Mouse (Mus musculus) lung, postnatal 14 days (tissue): ENCODE data around the gene Lbx2.

Experiments used
- DNase-seq: peaks from one replicate; pipeline ENCODE4 v3.0.0; 2021

Lbx2 gene

DNA sequence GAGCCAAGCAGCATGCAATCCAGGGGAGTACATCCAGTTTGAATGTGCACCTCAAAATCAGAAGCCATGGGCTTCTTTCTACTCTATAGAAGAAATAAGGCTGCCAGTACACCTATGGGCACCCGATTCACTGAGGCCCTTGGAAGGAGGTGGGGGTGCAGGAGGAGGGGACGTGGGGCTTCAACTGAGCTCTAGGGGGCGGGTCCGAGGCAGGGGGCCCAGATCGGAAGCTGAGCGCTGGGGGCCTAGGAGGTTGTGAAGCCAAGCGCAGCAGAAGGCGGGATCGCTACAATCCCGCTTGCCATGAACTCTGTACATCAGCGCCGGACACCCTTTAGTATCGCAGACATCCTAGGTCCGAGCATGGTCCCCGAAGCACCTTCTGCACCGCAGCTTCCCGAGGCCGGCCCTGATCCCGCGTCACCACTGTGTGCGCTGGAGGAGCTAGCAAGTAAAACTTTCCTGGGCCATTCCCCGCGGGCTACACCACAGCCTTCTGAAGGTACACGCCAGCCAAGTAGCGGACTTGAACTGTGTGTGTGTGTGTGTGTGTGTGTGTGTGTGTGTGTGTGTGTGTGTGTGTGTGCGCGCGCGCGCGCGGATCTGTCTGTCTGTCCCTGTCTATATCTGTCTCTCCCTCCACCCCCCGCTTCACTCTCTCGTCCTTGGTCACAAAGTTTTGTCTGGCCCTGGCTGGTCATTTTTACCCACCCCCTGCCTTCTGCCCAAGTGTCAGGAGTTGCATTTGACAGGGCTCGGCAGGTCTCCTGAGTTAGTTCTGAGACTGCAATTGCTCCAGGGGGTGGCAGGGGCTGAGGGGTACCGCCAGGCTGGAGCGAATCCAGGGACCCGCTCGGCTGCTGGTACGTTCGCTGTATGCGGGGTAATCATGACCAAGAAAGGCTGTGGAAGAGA, at the start of gene Lbx2:
TSS of gene Lbx2 (plus strand) at position 247 of the 915 bp plus-strand sequence.
- DNase-seq, result no peak

DNA sequence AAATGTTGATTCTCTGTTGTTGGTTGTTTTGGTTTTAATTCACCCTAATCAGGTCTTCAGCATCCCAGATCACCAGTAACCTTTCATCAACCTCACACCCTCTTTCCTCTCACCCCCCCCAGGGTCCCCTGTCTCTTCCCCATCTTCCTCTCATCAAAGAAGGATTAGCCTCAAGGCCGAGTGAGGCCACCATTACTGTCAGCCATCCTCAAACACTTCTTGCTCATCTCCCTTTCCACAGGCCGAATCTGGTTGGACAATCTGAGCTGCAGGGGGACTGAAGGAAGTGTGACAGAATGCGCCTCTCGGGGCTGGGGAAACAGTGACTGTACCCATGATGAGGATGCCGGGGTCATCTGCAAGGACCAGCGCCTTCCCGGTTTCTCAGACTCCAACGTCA, 49.0 kb upstream of the Lbx2 start:
- DNase-seq, result no peak

DNA sequence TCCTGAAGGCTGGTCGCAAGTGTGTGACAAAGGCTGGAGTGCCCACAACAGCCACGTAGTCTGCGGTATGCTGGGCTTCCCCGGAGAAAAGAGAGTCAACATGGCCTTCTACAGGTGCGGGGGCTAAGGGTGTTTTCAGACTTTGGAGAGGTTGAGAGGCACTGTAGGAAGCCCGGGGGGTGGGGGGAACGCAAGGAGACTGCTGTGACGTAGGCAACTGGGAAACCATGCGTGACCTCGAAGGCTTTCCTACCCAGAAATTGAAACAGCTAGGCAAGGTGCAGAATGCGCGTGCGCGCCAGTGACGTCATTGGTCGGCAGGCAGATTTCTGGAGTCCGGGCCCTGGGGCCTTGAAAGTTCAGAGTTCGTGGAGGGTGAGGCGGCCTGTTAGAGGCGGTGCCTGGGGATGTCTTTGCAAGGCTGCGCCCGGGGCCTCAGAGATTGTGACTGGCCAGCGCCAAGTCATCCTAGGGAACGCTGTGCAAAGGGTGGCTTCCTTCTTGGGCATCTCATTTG, 47.6 kb upstream of the Lbx2 start:
- DNase-seq, result peak; percentile 96

DNA sequence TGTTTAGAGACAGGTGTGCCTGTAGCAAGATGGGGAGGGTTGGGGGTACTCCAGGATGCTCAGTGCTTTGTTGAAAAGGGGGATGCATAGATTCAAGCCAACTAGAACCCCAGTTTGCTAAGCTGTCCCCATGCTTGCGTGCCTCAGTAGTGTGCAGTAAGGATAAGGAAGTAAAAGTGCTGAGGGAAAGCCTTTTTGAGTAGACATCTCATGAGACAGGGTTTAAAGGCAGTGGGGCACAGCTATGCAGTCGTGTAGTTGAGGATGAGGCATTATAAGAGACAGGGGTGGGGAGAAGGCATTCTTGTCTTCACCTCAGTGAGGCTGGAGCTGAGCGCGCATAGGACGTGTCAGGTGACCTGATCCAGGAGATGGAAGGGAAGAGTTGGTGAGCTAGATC, 45.6 kb upstream of the Lbx2 start:
- no peak for DNase-seq

DNA sequence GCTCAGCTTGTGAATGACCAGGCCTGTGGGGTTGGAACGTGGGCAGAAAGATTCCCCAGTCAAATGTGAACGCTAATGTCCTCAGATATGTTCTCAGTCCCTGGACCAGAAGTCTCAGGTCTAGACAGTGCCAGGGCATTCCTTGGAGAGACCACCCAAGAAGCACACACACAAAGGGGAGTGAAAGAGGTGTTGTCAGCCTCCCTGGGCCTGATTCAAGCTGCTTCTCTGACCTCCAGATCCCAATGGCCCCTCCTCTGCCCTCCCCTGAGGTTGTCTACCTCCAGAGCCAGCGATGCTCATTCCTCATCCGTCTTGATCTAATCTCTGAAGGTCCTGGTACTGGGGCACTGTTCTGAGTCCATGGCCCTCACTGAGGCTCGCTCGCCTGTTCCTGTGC, 42.6 kb upstream of the Lbx2 start:
- no peak for DNase-seq

DNA sequence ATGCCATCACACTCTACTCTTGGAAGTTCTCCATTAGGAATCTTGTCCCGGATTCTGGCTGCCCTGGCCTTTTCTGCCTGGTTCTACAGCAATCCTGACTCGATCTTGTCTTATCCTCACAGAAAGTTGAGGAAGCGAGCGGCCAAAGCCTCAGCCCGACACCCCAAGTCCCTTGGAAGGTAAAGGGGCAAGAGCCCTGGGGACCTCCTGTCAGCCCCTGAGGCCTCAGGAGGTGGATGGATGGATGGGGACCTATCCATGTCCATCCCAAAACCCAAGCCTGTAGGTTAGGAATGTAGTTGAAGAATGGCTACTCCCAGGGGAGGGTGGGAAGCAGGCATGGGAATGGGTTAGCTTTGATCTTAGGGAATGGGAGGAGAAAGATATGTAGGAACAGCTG, 42.2 kb upstream of the Lbx2 start:
- no peak for DNase-seq

DNA sequence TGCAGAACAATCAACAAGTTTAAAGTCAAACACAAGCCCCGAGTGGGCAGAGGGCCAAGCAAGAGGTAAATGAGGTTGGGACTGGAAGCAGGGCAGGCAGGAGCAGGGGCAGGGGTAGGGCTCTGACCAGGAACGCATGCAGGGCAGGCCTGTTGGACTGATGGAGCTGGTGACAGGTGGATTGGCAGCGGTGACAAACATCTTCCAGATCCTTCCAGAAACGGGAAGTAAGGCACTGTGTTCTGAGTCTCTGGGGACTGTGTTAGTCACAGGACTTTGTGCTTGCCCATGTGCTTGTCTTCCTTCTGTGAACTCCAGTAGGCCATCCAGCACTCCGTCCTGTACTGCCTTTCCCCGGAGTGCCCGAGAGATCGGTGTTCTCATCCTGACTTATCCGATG, 41.4 kb upstream of the Lbx2 start:
- no peak for DNase-seq

DNA sequence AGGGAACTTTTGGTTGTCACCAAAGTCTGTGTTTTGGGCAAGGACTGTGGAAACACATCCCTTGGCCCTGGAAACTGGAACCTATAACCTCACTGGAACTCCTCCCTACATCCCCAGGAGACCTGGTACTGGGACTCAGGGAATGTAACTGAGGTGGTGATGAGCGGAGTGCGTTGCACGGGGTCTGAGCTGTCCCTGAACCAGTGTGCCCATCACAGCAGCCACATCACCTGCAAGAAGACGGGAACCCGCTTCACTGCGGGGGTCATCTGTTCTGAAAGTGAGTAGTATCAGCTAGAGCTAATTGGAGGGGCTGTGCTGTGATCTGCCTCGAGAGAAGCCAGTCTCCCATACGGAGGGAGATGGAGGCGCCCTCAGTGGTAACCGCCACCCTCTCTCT, 36.8 kb upstream of the Lbx2 start:
- DNase-seq, result no peak

DNA sequence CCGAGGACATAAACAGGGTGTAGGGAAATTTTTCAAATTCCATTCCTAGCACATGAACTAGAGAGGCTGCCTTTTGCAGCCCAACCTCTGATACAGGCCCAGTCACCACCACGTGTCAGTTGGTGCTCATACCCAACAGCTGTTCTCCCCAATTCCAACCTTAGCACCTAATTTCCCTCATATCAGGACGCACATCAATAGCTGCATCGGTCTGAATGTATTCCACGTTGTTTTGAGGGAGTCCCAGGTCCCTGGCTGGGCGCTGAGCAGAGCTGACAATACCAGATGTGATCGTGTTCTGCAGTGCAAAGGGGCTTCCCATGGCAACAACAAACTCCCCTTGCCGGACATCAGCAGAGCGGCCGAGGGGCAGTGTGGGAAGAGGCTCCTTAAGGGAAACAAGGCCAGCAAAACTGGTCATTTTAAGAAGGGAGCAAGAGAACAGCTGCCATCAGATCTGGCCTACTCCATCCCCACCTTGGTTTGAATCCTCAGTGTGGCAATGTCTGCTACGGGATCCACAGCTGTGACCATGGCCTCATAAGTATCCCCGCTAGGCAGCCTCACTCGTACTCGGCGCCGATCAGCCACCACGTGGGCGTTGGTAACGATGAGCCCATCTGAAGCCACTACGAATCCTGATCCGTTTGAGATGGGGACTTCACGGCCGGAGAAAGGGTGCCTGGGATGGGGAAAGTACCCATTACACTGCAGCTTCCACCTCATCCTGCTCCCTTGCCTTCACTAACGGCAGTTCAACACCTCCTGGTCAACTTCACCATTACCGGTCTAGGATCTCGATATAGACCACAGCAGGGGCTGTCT, 32.8 kb upstream of the Lbx2 start:
- DNase-seq, result peak; percentile 27

DNA sequence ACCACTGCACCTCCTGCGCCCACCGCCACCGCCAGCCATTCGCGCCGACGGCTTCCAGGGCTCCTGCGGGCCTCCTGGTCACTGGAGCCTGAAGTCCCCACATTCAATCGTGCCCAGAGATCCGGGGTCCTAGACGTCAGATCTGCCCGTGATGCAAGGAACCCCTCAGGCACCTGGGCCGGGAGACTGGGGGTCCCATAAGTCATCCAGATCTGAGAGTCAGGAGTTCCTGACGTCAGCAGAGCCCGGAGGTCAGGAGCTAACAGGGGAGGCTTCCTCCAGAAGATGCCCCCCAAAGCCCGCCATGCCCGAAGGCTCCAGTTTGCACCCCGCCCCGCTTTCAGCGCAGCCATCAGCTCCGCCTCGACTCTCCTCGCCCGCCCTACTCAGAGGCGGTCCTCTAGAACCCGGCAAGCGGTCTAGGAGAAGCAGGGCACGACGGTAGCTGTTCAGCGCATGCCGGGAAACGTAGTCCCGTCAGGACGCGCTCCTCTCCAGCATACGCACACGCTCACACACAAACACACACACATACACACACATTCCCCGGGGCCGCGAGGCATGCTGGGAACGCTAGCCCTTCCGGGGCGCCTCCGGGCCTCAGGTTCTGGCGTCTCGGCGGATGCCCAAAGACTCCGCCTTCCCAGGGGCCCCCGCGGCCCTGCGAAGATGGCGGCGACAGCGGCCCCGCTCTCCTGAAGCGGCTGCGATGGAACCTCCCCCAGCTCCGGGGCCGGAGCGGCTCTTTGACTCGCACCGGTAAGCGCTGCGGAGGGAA, 31.9 kb upstream of the Lbx2 start, which contains the start of gene Aup1:
TSS of gene Aup1 (plus strand) at position 448 of the 778 bp plus-strand sequence.
- peak; percentile 95 for DNase-seq

DNA sequence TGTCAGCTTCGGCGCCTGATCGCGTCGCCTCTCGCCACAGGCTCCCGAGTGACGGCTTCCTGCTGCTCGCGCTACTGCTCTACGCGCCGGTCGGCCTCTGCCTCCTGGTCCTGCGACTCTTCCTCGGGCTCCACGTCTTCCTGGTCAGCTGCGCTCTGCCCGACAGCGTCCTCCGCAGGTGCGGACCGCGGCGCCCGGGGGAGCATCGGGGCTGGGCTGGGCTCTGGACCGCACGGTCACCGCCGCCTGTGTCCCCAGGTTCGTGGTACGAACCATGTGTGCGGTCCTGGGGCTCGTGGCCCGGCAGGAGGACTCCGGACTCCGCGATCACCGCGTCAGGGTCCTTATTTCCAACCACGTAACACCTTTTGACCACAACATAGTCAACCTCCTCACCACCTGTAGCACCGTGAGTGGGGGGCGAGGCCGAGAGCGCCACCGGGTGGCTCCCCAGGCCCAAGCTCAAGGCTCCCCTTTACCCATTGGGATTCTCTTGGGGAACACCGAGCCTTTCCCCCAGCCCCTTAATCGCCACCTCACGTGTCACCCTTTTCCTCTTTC, 31.2 kb upstream of the Lbx2 start, which contains the start of gene Htra2:
TSS of gene Htra2 (minus strand) at position 403 of the 561 bp plus-strand sequence.
- peak; percentile 43 for DNase-seq

DNA sequence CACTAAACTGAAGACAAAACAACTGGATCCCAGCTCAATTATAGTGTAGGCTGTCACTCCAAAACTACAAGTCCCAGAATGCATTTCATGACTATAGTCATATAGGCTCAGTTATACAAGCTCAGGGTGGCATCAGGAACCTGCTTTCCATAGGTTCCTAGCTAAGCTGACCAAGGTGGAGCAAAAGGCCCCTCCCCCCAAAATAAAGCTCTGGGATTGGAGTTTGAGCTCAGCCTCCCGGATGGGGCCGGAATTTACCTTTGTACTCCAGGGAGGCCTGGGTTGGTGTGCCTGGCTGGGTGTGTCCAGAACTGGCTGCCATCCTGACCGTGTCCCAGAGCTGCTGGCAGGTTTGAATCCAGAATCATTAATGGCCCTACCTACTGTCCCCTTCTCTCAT, 28.4 kb upstream of the Lbx2 start, which contains the start of gene Dqx1:
TSS of gene Dqx1 (plus strand) at position 55 of the 400 bp plus-strand sequence.
- DNase-seq, result no peak

DNA sequence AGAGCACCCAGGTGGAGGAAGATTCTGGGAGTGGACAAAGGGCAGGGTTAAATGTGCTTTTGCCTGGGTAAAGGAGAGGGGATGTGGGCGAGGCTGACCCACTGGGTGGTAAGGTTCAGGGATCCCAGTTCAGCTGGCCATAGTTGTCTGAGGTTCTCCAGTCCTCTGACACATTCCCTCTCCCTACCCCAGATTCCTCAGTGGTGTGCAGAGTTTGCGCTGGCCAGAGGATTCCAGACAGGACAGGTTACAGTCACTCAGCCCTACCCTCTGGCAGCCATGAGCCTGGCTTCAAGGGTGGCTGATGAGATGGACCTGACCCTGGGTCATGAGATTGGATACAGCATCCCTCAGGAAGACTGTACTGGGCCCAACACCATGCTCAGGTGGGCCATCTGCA, 27.4 kb upstream of the Lbx2 start:
- DNase-seq, result no peak

DNA sequence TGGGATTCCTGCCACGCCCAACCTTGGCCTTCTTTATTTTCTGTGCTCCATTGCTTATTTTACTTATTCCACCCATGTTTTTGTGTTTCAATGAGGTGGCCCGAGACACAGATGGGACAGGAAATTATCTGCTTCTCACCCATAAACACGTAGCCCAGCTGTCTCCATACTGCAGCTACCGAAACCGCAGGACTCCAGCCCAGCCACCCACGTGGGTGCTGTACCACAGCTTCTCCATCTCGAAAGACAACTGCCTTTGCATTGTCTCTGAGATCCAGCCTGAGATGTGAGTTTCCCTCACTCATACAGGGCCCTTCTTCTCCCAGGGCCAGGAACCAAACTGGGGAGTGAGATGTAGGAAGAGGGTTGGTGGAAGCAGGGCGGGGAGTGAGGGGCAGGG, 20.2 kb upstream of the Lbx2 start:
- no peak for DNase-seq

DNA sequence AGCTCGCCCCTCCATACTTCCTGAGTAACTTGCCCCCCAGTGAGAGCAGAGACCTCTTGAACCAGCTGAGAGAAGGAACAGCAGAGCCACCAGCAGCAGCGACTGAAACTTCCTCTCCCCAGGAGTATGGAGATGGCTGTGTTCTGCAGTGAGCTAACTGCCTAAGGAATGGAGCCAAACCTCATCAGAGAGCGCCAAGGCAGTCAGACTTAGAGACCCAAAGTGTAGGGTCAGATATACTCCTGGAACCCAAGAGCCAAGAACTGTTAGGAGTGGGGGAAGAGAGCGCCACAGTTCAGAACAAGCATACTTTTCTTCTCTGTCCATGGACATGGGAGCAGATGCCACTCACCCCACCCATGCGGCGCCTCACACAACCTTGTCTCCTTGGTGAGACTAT, 19.7 kb upstream of the Lbx2 start:
- DNase-seq, result no peak

DNA sequence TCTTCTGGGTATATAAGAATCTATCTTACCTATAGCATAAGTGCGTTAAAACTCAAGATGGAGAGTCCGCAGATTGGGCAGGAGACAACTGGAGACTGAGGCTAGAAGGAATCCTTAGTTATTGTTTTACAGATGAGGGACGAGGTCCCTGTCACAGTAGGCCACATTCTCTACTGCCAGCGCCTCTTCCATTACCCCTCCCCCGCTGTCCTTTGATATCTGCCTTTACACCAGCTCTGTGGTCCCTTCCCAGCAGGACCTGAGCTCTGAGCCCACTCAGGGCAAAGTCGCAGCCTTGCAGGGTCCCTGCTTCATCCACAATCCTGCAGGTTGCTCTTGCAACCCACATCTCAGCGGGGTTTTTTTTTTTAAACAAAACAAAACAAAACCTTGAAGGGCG, 17.9 kb upstream of the Lbx2 start:
- DNase-seq, result no peak

DNA sequence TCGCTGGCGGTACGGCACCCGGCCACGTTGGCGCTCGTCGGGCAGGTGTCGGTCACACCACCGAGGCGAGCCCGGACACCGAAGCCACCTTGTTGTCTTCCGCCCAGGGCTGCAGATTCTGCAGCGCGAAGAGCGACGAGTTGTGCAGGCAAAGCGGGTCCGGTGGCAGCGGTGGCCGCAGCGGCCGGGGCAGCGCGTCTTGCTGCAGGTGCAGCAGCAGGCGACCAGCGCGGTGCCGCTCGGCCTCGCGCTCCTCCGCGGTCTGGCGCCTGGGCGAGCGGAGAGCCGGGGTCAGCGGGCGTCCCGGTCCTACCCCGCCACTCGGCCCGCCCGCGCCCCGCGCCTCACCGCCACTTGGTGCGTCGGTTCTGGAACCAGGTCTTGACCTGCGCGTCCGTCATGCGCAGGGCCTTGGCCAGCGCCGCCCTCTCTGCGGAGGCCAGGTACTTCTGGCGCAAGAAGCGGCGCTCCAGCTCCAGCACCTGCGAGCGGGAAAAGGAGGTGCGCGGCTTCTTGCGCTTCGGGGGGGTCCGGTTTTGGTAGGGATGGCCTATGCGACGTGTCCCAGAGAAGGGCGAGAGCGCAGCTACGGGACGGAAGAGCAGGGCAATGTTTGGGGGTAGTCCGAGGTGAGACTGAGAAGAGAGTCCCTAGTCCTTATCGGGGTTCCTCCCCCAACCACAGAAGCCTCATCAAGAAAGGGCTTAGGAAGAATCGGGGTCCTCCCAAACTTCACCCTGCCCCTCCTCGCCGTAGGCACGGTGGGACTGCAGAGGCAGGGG, 17.3 kb upstream of the Lbx2 start:
- no peak for DNase-seq

DNA sequence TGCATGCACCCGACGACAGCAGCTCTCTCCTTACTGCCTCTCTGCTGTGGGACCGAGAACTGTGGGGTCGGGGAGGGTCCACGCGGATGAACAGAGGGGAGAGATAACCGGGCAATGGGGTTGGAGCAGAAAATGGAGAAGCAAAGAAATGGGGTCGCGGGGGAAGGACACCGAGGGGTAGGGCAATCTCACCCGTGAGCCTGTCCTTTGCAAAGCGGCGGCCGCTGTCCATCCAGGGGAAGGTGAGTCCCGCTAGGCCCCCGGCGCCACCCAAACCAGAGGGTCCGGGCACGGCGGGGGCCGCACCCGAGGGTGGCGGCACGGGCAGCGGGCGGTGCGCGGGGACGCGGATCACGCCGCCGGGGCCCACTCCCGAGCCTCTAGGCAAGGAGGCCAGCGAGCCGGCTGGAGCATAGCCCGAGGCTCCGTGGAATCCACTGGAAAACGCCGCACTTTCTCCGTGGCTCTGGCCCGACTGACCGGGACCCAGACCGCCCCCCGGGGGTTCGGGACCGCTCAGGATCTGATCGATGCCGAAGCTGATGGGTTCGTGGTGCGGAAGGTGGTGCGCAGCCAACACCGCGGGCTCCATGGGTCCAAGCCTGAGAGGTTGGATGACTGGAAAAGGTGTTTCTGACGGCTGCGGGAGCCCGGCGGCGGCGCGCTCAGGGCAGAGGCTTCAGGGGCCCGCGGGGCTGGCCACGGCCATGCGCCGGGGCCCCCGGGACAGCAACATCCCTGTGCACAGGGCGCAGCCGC, 16.5 kb upstream of the Lbx2 start:
- no peak for DNase-seq

DNA sequence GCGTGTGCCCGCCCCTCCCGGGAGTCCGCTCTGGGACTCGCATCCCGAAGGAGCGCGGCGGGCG, 16.1 kb upstream of the Lbx2 start, which contains the start of gene Tlx2:
TSS of gene Tlx2 (minus strand) at position 47 of the 64 bp plus-strand sequence.
- DNase-seq, result no peak

DNA sequence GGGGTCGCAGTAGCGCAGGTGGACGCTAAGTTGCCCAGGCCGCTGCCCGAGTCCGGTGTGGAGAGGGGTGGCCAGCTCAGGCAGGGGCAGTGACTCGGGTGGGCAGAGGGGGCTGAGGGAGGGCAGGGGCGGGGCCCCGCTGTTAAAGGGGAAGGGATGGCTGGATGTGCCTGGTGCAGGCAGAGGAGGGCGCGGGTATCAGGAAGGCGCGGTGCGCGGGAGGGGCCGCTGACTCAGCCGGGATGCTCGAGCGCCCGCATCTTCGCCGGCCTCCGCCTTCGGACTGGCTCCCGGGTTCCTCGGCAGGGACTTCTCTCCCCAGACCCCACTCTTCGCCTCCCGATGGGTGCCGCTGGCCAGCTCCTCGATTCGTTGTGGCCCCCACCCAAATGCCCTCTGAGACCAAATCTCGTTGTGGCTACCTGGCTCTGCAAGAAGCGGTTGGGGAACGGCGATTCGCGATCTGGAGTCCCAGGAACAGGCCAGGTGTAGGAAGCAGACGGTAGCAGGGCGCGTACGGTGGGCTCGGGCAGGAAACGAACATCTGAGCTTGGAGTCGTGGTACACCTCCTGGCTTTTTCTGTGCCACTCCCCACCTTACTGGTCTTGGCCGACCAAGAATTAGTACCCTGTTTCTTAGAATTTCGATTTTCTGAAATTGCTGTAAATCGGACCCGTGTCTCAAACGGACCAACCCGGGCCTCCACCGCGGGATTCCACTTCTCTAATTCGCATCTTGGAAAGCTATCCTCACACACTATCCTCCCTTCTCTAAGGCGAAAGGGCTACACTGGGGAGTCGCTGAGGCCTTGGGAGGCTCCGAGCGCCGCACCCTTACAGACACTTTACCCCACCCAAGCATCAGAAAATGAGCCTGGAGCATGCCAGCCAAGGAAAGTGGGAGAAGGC, 15.6 kb upstream of the Lbx2 start:
- DNase-seq, result peak; percentile 18
